Mouse (Mus musculus) forebrain, embryonic 13.5 days (tissue): ENCODE results near the gene Pa2g4. TPM values are rescaled to one million over a fixed set of nuclear protein-coding genes. Genes with fewer than 3 reads are reported as not detected.
A peak's percentile ranks its signal among the peaks of the same experiment; 100 is the strongest.
"Not testable (repeated sequence)": the region's sequence is repeated elsewhere in the genome, so short reads cannot be mapped to it uniquely, and the experiment has no call there.

Experiments used
- ATAC-seq: fragments of 200-750 bp; cut with Nextera tagmentation; 2 replicates; pipeline ENCODE4 v1.8.0; 2017
- H3K27ac ChIP-seq: fragments of 300-500 bp; sonication (generic); 2 replicates; pipeline ENCODE4 v1.5.1; 2015; ENCODE audit warnings: inconsistent platforms, mild to moderate bottlenecking, moderate library complexity
- H3K27me3 ChIP-seq: fragments of 300-500 bp; sonication (generic); 2 replicates; pipeline ENCODE4 v1.6.1; 2015; ENCODE audit warnings: mild to moderate bottlenecking, inconsistent platforms
- H3K36me3 ChIP-seq: fragments of 300-500 bp; sonication (generic); 2 replicates; pipeline ENCODE4 v1.6.1; 2015; ENCODE audit warnings: mild to moderate bottlenecking, inconsistent platforms; ENCODE audit not compliant: poor library complexity, severe bottlenecking
- H3K4me1 ChIP-seq: fragments of 300-500 bp; sonication (generic); 2 replicates; pipeline ENCODE4 v1.6.1; 2015; ENCODE audit warnings: inconsistent platforms
- H3K4me2 ChIP-seq: fragments of 300-500 bp; sonication (generic); 2 replicates; pipeline ENCODE4 v1.6.1; 2015; ENCODE audit warnings: inconsistent platforms, mild to moderate bottlenecking, moderate library complexity
- H3K4me3 ChIP-seq: fragments of 300-500 bp; sonication (generic); 2 replicates; pipeline ENCODE4 v1.5.1; 2015; ENCODE audit warnings: mild to moderate bottlenecking, inconsistent platforms
- H3K9ac ChIP-seq: fragments of 300-500 bp; sonication (generic); 2 replicates; pipeline ENCODE4 v1.6.1; 2015; ENCODE audit warnings: mild to moderate bottlenecking, inconsistent platforms
- H3K9me3 ChIP-seq: fragments of 300-500 bp; sonication (generic); replicated peaks from 2 replicates; pipeline ENCODE4 v1.6.1; 2016; ENCODE audit warnings: inconsistent platforms
- WGBS: fragments of 180-500 bp; shearing (Covaris S2); methylation state at CpG from one replicate; pipeline ENCODE4 v1.1.7; 2015; 5-methylcytosine and 5-hydroxymethylcytosine counted together
- polyA plus RNA-seq: library from polyadenylated mRNA; unstranded; fragments of >200 nt; fragmentation: Nextera tagmentation; extraction: Ambion mirVana; gene quantifications from 2 replicates; pipeline ENCODE4 v1.2.1, GENCODE M21; 2015

Gene Pa2g4
- polyA plus RNA-seq: 173 and 186 TPM in 2 replicates

GRCm38 (mm10) chr10:128565788-128566531 is at the start of gene Pa2g4:
Pa2g4 (minus strand) TSS chr10:128565987.
- no peaks in the 10 kb centered on the region for H3K9me3 ChIP-seq
- peaks cover 28% of the 10 kb centered on the region for H3K36me3 ChIP-seq
- H3K4me1 ChIP-seq: peaks cover 23% of the 10 kb centered on the region
- H3K27ac ChIP-seq: peak within 1 kb of the TSS; percentile 83
- H3K4me3 ChIP-seq: peak within 1 kb of the TSS; percentile 90
- ATAC-seq: peak; percentile 99
- under 1% methylated on average over 58 of the region's 58 CpGs for WGBS
- H3K9ac ChIP-seq: peak within 1 kb of the TSS; percentile 96
- H3K27me3 ChIP-seq: no peaks in the 10 kb centered on the region
- peak within 1 kb of the TSS; percentile 94 for H3K4me2 ChIP-seq

GRCm38 (mm10) chr10:128614934-128615333 is 49.1 kb upstream of the Pa2g4 start:
- Histone ChIP-seq H3K4me3 (no peak overlapping the region), H3K9me3 (no peaks in the 10 kb centered on the region), H3K9ac (no peak overlapping the region), H3K27ac (no peak overlapping the region), H3K27me3 (no peaks in the 10 kb centered on the region), H3K36me3 (no peaks in the 10 kb centered on the region), H3K4me1 (no peaks in the 10 kb centered on the region), H3K4me2 (no peak overlapping the region)
- no peak for ATAC-seq
- 60% methylated on average over 3 of the region's 3 CpGs for WGBS

- not testable (repeated sequence) for H3K4me1 ChIP-seq, H3K27ac ChIP-seq
- WGBS: 70% methylated on average over 4 of the region's 4 CpGs
Measured at GRCm38 (mm10) chr10:128613820-128614219, 48.0 kb upstream of the Pa2g4 start.

GRCm38 (mm10) chr10:128613154-128613440 is 47.3 kb upstream of the Pa2g4 start:
- no peak overlapping the region for H3K27ac ChIP-seq
- 51% methylated on average over 6 of the region's 6 CpGs for WGBS
- no peaks in the 10 kb centered on the region for H3K36me3 ChIP-seq
- no peak overlapping the region for H3K4me3 ChIP-seq
- no peak overlapping the region for H3K9ac ChIP-seq
- H3K4me1 ChIP-seq: no peaks in the 10 kb centered on the region
- ATAC-seq: 0 out of 2 replicates have a peak, but pooled peaks have one; percentile 13
- no peaks in the 10 kb centered on the region for H3K9me3 ChIP-seq
- H3K27me3 ChIP-seq: no peaks in the 10 kb centered on the region
- no peak overlapping the region for H3K4me2 ChIP-seq

More at GRCm38 (mm10) chr10:128613820-128614219, 48.0 kb upstream of the Pa2g4 start:
- not testable (repeated sequence) for H3K4me2 ChIP-seq, H3K27me3 ChIP-seq, H3K9me3 ChIP-seq, ATAC-seq, H3K36me3 ChIP-seq, H3K4me3 ChIP-seq, H3K9ac ChIP-seq

- no peaks in the 10 kb centered on the region for H3K4me1 ChIP-seq
- peak overlapping the region; percentile 24; the same call in 1 of the 2 replicates for H3K4me2 ChIP-seq
- ATAC-seq: peak; percentile 55; the same call in 1 of the 2 replicates
- H3K27ac ChIP-seq: no peak overlapping the region
- H3K27me3 ChIP-seq: no peaks in the 10 kb centered on the region
- H3K36me3 ChIP-seq: no peaks in the 10 kb centered on the region
- no peaks in the 10 kb centered on the region for H3K9me3 ChIP-seq
- H3K9ac ChIP-seq: no peak overlapping the region
- WGBS: 16% methylated on average over 16 of the region's 16 CpGs
- H3K4me3 ChIP-seq: no peak overlapping the region
Measured at GRCm38 (mm10) chr10:128612433-128613153, 46.8 kb upstream of the Pa2g4 start.

- Histone ChIP-seq H3K4me1 (no peaks in the 10 kb centered on the region), H3K4me2 (no peak overlapping the region), H3K36me3 (no peaks in the 10 kb centered on the region), H3K27me3 (no peaks in the 10 kb centered on the region), H3K9ac (no peak overlapping the region), H3K9me3 (no peaks in the 10 kb centered on the region), H3K4me3 (no peak overlapping the region), H3K27ac (no peak overlapping the region)
- no peak for ATAC-seq
- 30% methylated on average over 2 of the region's 2 CpGs for WGBS
Measured at GRCm38 (mm10) chr10:128606483-128606882, 40.7 kb upstream of the Pa2g4 start.

GRCm38 (mm10) chr10:128602470-128603128 is 36.8 kb upstream of the Pa2g4 start:
- Histone ChIP-seq H3K9ac (no peak overlapping the region), H3K4me2 (no peak overlapping the region), H3K27ac (no peak overlapping the region), H3K9me3 (no peaks in the 10 kb centered on the region), H3K27me3 (no peaks in the 10 kb centered on the region), H3K36me3 (no peaks in the 10 kb centered on the region), H3K4me1 (no peaks in the 10 kb centered on the region), H3K4me3 (no peak overlapping the region)
- no peak for ATAC-seq
- WGBS: 86% methylated on average over 4 of the region's 4 CpGs

GRCm38 (mm10) chr10:128601499-128601898 is 35.7 kb upstream of the Pa2g4 start:
- 100% methylated on average over 1 of the region's 1 CpGs for WGBS
- H3K9ac ChIP-seq: no peak overlapping the region
- H3K27ac ChIP-seq: no peak overlapping the region
- no peaks in the 10 kb centered on the region for H3K27me3 ChIP-seq
- no peak for ATAC-seq
- H3K4me2 ChIP-seq: no peak overlapping the region
- H3K4me3 ChIP-seq: no peak overlapping the region
- H3K9me3 ChIP-seq: no peaks in the 10 kb centered on the region
- H3K4me1 ChIP-seq: no peaks in the 10 kb centered on the region
- H3K36me3 ChIP-seq: no peaks in the 10 kb centered on the region

- WGBS: 80% methylated on average over 2 of the region's 2 CpGs
Measured at GRCm38 (mm10) chr10:128598476-128598875, 32.7 kb upstream of the Pa2g4 start.

GRCm38 (mm10) chr10:128592797-128593196 is 27.0 kb upstream of the Pa2g4 start:
- H3K4me2 ChIP-seq: no peak overlapping the region
- H3K27ac ChIP-seq: no peak overlapping the region
- no peaks in the 10 kb centered on the region for H3K36me3 ChIP-seq
- WGBS: 45% methylated on average over 5 of the region's 5 CpGs
- H3K4me1 ChIP-seq: peaks cover 14% of the 10 kb centered on the region
- no peak for ATAC-seq
- H3K4me3 ChIP-seq: no peak overlapping the region
- no peak overlapping the region for H3K9ac ChIP-seq
- H3K9me3 ChIP-seq: no peaks in the 10 kb centered on the region
- peaks cover 27% of the 10 kb centered on the region for H3K27me3 ChIP-seq

More at GRCm38 (mm10) chr10:128598476-128598875, 32.7 kb upstream of the Pa2g4 start:
- no peak for ATAC-seq
- H3K27ac ChIP-seq: no peak overlapping the region
- H3K27me3 ChIP-seq: no peaks in the 10 kb centered on the region
- H3K9ac ChIP-seq: no peak overlapping the region
- H3K9me3 ChIP-seq: no peaks in the 10 kb centered on the region
- no peak overlapping the region for H3K4me2 ChIP-seq
- no peaks in the 10 kb centered on the region for H3K4me1 ChIP-seq
- no peaks in the 10 kb centered on the region for H3K36me3 ChIP-seq
- no peak overlapping the region for H3K4me3 ChIP-seq

GRCm38 (mm10) chr10:128591436-128591835 is 25.6 kb upstream of the Pa2g4 start:
- no peaks in the 10 kb centered on the region for H3K36me3 ChIP-seq
- 89% methylated on average over 6 of the region's 6 CpGs for WGBS
- no peaks in the 10 kb centered on the region for H3K9me3 ChIP-seq
- H3K27ac ChIP-seq: no peak overlapping the region
- no peak overlapping the region for H3K4me2 ChIP-seq
- no peak overlapping the region for H3K4me3 ChIP-seq
- H3K4me1 ChIP-seq: peaks cover 14% of the 10 kb centered on the region
- H3K9ac ChIP-seq: no peak overlapping the region
- no peak for ATAC-seq
- H3K27me3 ChIP-seq: peaks cover 41% of the 10 kb centered on the region

- no peaks in the 10 kb centered on the region for H3K36me3 ChIP-seq
- peak overlapping the region; percentile 67 for H3K4me3 ChIP-seq
- peak overlapping the region; percentile 96 for H3K4me2 ChIP-seq
- H3K4me1 ChIP-seq: peaks cover 14% of the 10 kb centered on the region
- under 1% methylated on average over 41 of the region's 43 CpGs for WGBS
- peak overlapping the region; percentile 66 for H3K9ac ChIP-seq
- no peaks in the 10 kb centered on the region for H3K9me3 ChIP-seq
- no peak overlapping the region for H3K27ac ChIP-seq
- ATAC-seq: peak; percentile 64
- H3K27me3 ChIP-seq: peaks cover 47% of the 10 kb centered on the region
Measured at GRCm38 (mm10) chr10:128590193-128590690, 24.5 kb upstream of the Pa2g4 start.
